Mouse (Mus musculus): ENCODE measurements around the gene Wnt5a. TPM values are rescaled to one million over a fixed set of nuclear protein-coding genes. Genes with fewer than 3 reads are reported as not detected.

Wnt5a gene
- polyA plus RNA-seq, 1 experiment: not detected

DNA sequence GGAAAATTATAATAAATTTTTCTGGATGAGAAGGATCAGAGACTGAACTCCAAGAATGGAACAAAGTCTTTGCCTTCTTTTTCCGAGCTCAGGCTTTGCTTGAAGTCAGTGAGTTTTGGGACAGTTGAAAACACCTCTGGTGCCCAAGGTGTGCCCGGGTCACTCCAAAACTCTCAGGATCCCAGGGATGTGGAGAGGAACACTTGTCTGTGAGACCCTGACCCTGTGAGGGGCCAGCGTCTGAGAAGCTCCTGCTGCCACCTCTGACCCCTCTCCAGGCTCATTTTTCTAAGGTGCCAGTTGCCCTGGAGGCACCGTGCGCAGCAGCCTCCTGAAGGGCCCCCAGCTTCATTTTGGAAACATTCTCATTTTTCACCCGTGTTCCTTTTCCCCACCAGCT is 10.8 kb downstream of the Wnt5a start:
- no peak for TF ChIP-seq TAL1 (IDR thresholded peaks at IDR 0.05; ENCODE audit: low read length)
- no peak for TF ChIP-seq GATA1 (IDR thresholded peaks at IDR 0.05; ENCODE audit: low read length)
- Histone ChIP-seq H3K27me3 (ENCODE audit: control insufficient read depth) (peaks cover 25% of the 10 kb centered on the region), H3K36me3 (ENCODE audit: control insufficient read depth) (no peaks in the 10 kb centered on the region), H3K4me3 (replicated peaks) (no peak overlapping the region), H3K9me3 (ENCODE audit: control insufficient read depth, low read length) (no peaks in the 10 kb centered on the region; the same call in 1 of the 2 replicates), H3K4me1 (ENCODE audit: control insufficient read depth) (no peaks in the 10 kb centered on the region)

- Histone ChIP-seq H3K4me3 (replicated peaks) (no peak overlapping the region), H3K27me3 (ENCODE audit: control insufficient read depth) (peaks cover 4% of the 10 kb centered on the region), H3K4me1 (ENCODE audit: control insufficient read depth) (no peaks in the 10 kb centered on the region), H3K36me3 (ENCODE audit: control insufficient read depth) (no peaks in the 10 kb centered on the region), H3K9me3 (ENCODE audit: control insufficient read depth, low read length) (no peaks in the 10 kb centered on the region; the same call in 1 of the 2 replicates)
- no peak for TF ChIP-seq GATA1 (IDR thresholded peaks at IDR 0.05; ENCODE audit: low read length)
- no peak for TF ChIP-seq TAL1 (IDR thresholded peaks at IDR 0.05; ENCODE audit: low read length)
Observed at GRCm38 (mm10) chr14:28517631-28518560, 13.3 kb downstream of the Wnt5a start.

DNA sequence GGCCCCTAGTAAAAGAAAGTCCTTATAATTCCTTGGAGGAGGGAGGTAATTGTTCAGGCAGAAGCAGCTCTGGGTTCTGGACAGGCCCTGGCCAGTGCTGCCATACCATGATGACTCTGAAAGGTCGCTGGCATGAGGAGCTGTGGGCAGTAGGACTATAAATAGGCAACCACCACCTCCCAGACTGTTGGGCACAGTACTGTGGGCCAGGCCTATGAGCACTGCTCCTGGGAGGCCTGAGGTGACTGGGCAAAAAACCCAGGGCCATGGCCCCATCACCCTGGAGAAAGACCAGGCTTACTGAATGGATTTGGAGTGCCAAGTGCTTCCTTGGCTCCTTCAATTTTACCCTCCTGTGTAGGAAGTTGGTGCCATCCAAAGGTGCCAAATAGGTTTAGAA is 16.6 kb downstream of the Wnt5a start:
- no peaks in the 10 kb centered on the region for H3K36me3 ChIP-seq (ENCODE audit: control insufficient read depth)
- no peak for TF ChIP-seq GATA1 (IDR thresholded peaks at IDR 0.05; ENCODE audit: low read length)
- no peak for TF ChIP-seq TAL1 (IDR thresholded peaks at IDR 0.05; ENCODE audit: low read length)
- no peaks in the 10 kb centered on the region; the same call in 1 of the 2 replicates for H3K9me3 ChIP-seq (ENCODE audit: control insufficient read depth, low read length)
- no peaks in the 10 kb centered on the region for H3K4me1 ChIP-seq (ENCODE audit: control insufficient read depth)
- H3K4me3 ChIP-seq (replicated peaks): no peak overlapping the region
- no peaks in the 10 kb centered on the region for H3K27me3 ChIP-seq (ENCODE audit: control insufficient read depth)

- H3K36me3 ChIP-seq (ENCODE audit: control insufficient read depth): no peaks in the 10 kb centered on the region
- H3K27me3 ChIP-seq (ENCODE audit: control insufficient read depth): no peaks in the 10 kb centered on the region
- no peak for TF ChIP-seq GATA1 (IDR thresholded peaks at IDR 0.05; ENCODE audit: low read length)
- no peak for TF ChIP-seq TAL1 (IDR thresholded peaks at IDR 0.05; ENCODE audit: low read length)
- H3K9me3 ChIP-seq (ENCODE audit: control insufficient read depth, low read length): no peaks in the 10 kb centered on the region; the same call in 1 of the 2 replicates
- no peak overlapping the region for H3K4me3 ChIP-seq (replicated peaks)
- no peaks in the 10 kb centered on the region for H3K4me1 ChIP-seq (ENCODE audit: control insufficient read depth)
Observed at GRCm38 (mm10) chr14:28522611-28523010, 18.1 kb downstream of the Wnt5a start.

- H3K9me3 ChIP-seq (ENCODE audit: control insufficient read depth, low read length): no peaks in the 10 kb centered on the region
- no peaks in the 10 kb centered on the region for H3K4me1 ChIP-seq (ENCODE audit: control insufficient read depth)
- no peaks in the 10 kb centered on the region for H3K36me3 ChIP-seq (ENCODE audit: control insufficient read depth)
- no peak for TF ChIP-seq TAL1 (IDR thresholded peaks at IDR 0.05; ENCODE audit: low read length)
- TF ChIP-seq GATA1 (IDR thresholded peaks at IDR 0.05; ENCODE audit: low read length): no peak
- no peak overlapping the region for H3K4me3 ChIP-seq (replicated peaks)
- H3K27me3 ChIP-seq (ENCODE audit: control insufficient read depth): no peaks in the 10 kb centered on the region
Observed at GRCm38 (mm10) chr14:28525566-28525965, 21.0 kb downstream of the Wnt5a start.

GRCm38 (mm10) chr14:28528151-28528685 is 23.7 kb downstream of the Wnt5a start:
- Histone ChIP-seq H3K9me3 (ENCODE audit: control insufficient read depth, low read length) (no peaks in the 10 kb centered on the region), H3K36me3 (ENCODE audit: control insufficient read depth) (no peaks in the 10 kb centered on the region), H3K27me3 (ENCODE audit: control insufficient read depth) (no peaks in the 10 kb centered on the region), H3K4me1 (ENCODE audit: control insufficient read depth) (no peaks in the 10 kb centered on the region), H3K4me3 (replicated peaks) (no peak overlapping the region)
- no peak for TF ChIP-seq TAL1 (IDR thresholded peaks at IDR 0.05; ENCODE audit: low read length)
- no peak for TF ChIP-seq GATA1 (IDR thresholded peaks at IDR 0.05; ENCODE audit: low read length)

DNA sequence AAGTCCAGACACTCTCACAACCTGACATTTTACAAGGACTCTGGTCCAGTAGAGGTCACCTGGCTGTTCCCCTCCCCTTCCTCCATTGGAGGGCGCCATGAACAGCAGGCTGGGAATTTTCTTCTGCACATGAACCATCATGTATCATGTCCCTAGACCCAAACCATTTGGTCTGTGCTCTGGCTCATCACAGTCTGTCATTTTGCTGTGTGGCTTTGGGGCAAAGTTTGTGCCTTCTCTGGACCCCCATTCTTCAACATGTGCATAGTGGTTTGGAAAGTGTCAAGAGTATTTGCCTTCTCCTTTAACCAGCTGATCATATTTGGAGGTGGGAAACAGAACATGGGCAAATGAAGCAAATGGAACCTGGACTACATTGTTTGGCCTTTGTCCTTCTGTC is 27.0 kb downstream of the Wnt5a start:
- TF ChIP-seq GATA1 (IDR thresholded peaks at IDR 0.05; ENCODE audit: low read length): no peak
- no peak for TF ChIP-seq TAL1 (IDR thresholded peaks at IDR 0.05; ENCODE audit: low read length)
- Histone ChIP-seq H3K4me3 (replicated peaks) (no peak overlapping the region), H3K27me3 (ENCODE audit: control insufficient read depth) (no peaks in the 10 kb centered on the region), H3K36me3 (ENCODE audit: control insufficient read depth) (no peaks in the 10 kb centered on the region), H3K9me3 (ENCODE audit: control insufficient read depth, low read length) (no peaks in the 10 kb centered on the region), H3K4me1 (ENCODE audit: control insufficient read depth) (no peaks in the 10 kb centered on the region)

GRCm38 (mm10) chr14:28532943-28533342 is 28.4 kb downstream of the Wnt5a start:
- Histone ChIP-seq H3K9me3 (ENCODE audit: control insufficient read depth, low read length) (no peaks in the 10 kb centered on the region), H3K4me3 (replicated peaks) (no peak overlapping the region), H3K27me3 (ENCODE audit: control insufficient read depth) (no peaks in the 10 kb centered on the region), H3K4me1 (ENCODE audit: control insufficient read depth) (no peaks in the 10 kb centered on the region), H3K36me3 (ENCODE audit: control insufficient read depth) (no peaks in the 10 kb centered on the region)
- TF ChIP-seq TAL1 (IDR thresholded peaks at IDR 0.05; ENCODE audit: low read length) (no peak), GATA1 (IDR thresholded peaks at IDR 0.05; ENCODE audit: low read length) (no peak)

DNA sequence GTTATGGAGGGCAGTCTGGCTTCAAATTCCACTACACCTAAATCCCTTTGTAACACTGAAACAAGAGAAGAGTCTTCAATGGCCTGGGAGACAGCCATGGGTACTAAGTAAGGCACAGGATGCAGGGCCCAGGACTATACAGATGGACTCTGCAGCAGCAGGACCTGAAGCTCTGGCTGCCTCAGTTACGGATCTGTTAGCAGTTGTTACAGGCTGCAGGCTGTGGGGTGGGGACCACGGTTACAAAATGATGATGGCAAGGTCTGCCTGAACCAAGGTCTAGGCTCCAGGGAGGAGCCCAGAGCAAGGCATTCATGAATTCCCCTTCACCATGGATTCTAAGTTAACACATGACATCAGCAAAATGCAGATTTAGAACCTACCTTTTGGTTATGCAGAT is 29.3 kb downstream of the Wnt5a start:
- no peaks in the 10 kb centered on the region for H3K27me3 ChIP-seq (ENCODE audit: control insufficient read depth)
- H3K36me3 ChIP-seq (ENCODE audit: control insufficient read depth): no peaks in the 10 kb centered on the region
- H3K4me1 ChIP-seq (ENCODE audit: control insufficient read depth): no peaks in the 10 kb centered on the region
- no peak for TF ChIP-seq GATA1 (IDR thresholded peaks at IDR 0.05; ENCODE audit: low read length)
- TF ChIP-seq TAL1 (IDR thresholded peaks at IDR 0.05; ENCODE audit: low read length): no peak
- no peaks in the 10 kb centered on the region for H3K9me3 ChIP-seq (ENCODE audit: control insufficient read depth, low read length)
- H3K4me3 ChIP-seq (replicated peaks): no peak overlapping the region

Data from erythroblast, embryonic 14.5 days (primary cell).